Mouse (Mus musculus): ENCODE results near the gene Gatad1. TPM values are rescaled to one million over a fixed set of nuclear protein-coding genes. Genes with fewer than 3 reads are reported as not detected.

Gene Gatad1
- polyA plus RNA-seq (2015; fragmentation: Nextera tagmentation; extraction: Ambion mirVana), result 56.9 and 57.3 TPM in 2 replicates

DNA sequence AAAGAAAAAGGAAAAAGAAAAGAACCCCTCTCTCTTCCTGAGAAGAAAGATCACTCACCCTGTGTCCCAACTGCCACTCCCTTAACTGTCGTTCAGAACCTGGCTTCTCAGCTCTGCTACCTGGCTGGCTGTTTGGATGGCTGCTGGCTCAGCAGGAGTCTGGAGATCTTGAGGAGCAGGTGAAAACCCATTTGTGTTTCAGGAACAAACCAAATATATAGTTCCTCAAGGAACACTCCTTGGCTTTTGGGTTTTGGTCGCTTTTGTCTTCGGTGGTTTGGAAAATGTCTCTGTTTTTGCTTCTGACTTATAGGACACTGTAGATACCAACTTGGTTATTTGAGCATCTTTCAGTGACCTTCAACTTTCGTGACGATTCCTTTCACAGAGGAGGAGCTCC, at the start of gene Gatad1:
Gene Gatad1, minus strand, starts transcription at position 101 of the 400 bp plus-strand sequence.
- ATAC-seq, result no peak
- Histone ChIP-seq H3K27ac (ENCODE audit: low read length) (no peak within 1 kb of the TSS), H3K36me3 (ENCODE audit: control insufficient read depth, insufficient read depth) (no peaks in the 10 kb centered on the region), H3K4me2 (ENCODE audit: low read length) (no peak within 1 kb of the TSS), H3K27me3 (replicated peaks; ENCODE audit: control insufficient read depth, insufficient read depth, low read length) (no peaks in the 10 kb centered on the region), H3K9me3 (ENCODE audit: control insufficient read depth, low read length) (no peaks in the 10 kb centered on the region), H3K9ac (replicated peaks; ENCODE audit: low read depth, low read length) (no peak within 1 kb of the TSS), H3K4me3 (replicated peaks; ENCODE audit: low read length) (no peak within 1 kb of the TSS), H3K4me1 (replicated peaks; ENCODE audit: control insufficient read depth, insufficient read depth, low read length) (no peaks in the 10 kb centered on the region)
- 89% methylated on average over 5 of the region's 5 CpGs for WGBS

- Histone ChIP-seq H3K4me3 (replicated peaks; ENCODE audit: low read length) (no peak overlapping the region), H3K9ac (replicated peaks; ENCODE audit: low read depth, low read length) (no peak overlapping the region), H3K27ac (ENCODE audit: low read length) (no peak overlapping the region), H3K36me3 (ENCODE audit: control insufficient read depth, insufficient read depth) (peaks cover 7% of the 10 kb centered on the region), H3K4me2 (ENCODE audit: low read length) (no peak overlapping the region), H3K9me3 (ENCODE audit: control insufficient read depth, low read length) (no peaks in the 10 kb centered on the region), H3K27me3 (replicated peaks; ENCODE audit: control insufficient read depth, insufficient read depth, low read length) (no peaks in the 10 kb centered on the region), H3K4me1 (replicated peaks; ENCODE audit: control insufficient read depth, insufficient read depth, low read length) (no peaks in the 10 kb centered on the region)
- WGBS, result 90% methylated on average over 4 of the region's 4 CpGs
- ATAC-seq, result no peak
Observed at GRCm38 (mm10) chr5:3702180-3702579, 45.2 kb upstream of the Gatad1 start.

- Histone ChIP-seq H3K36me3 (ENCODE audit: control insufficient read depth, insufficient read depth) (peaks cover 6% of the 10 kb centered on the region), H3K9me3 (ENCODE audit: control insufficient read depth, low read length) (no peaks in the 10 kb centered on the region), H3K4me1 (replicated peaks; ENCODE audit: control insufficient read depth, insufficient read depth, low read length) (no peaks in the 10 kb centered on the region), H3K4me3 (replicated peaks; ENCODE audit: low read length) (no peak overlapping the region), H3K27ac (ENCODE audit: low read length) (no peak overlapping the region), H3K4me2 (ENCODE audit: low read length) (no peak overlapping the region), H3K9ac (replicated peaks; ENCODE audit: low read depth, low read length) (no peak overlapping the region), H3K27me3 (replicated peaks; ENCODE audit: control insufficient read depth, insufficient read depth, low read length) (no peaks in the 10 kb centered on the region)
- no peak for ATAC-seq
- 95% methylated on average over 5 of the region's 5 CpGs for WGBS
Observed at GRCm38 (mm10) chr5:3700025-3700424, 43.0 kb upstream of the Gatad1 start.

- Histone ChIP-seq H3K4me3 (replicated peaks; ENCODE audit: low read length) (no peak overlapping the region), H3K4me2 (ENCODE audit: low read length) (no peak overlapping the region), H3K4me1 (replicated peaks; ENCODE audit: control insufficient read depth, insufficient read depth, low read length) (no peaks in the 10 kb centered on the region), H3K27ac (ENCODE audit: low read length) (no peak overlapping the region), H3K9ac (replicated peaks; ENCODE audit: low read depth, low read length) (no peak overlapping the region), H3K36me3 (ENCODE audit: control insufficient read depth, insufficient read depth) (peaks cover 16% of the 10 kb centered on the region), H3K27me3 (replicated peaks; ENCODE audit: control insufficient read depth, insufficient read depth, low read length) (no peaks in the 10 kb centered on the region), H3K9me3 (ENCODE audit: control insufficient read depth, low read length) (no peaks in the 10 kb centered on the region)
- ATAC-seq, result no peak
- WGBS, result 66% methylated on average over 3 of the region's 3 CpGs
Observed at GRCm38 (mm10) chr5:3696031-3696430, 39.0 kb upstream of the Gatad1 start.

DNA sequence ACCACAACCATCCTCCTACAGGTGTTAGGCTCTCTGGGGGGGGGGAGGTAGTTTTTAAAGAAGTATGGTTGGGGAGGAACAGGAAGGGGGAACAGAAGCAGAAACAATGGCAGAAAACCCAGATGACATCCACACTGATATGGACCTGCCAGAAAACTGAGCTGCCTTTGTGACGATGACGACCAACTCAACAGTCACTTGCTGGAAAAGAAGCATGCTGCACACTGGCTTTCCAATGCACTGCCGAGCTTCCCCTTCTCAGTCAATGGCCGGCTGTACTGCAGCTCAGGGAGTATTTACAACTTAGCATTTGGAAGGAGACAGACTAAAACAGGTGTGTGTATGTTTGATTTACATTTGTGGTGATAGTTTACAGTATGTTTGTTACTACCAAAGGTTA, 38.2 kb upstream of the Gatad1 start:
- WGBS, result 92% methylated on average over 4 of the region's 4 CpGs
- Histone ChIP-seq H3K27ac (ENCODE audit: low read length) (no peak overlapping the region), H3K36me3 (ENCODE audit: control insufficient read depth, insufficient read depth) (peaks cover 16% of the 10 kb centered on the region), H3K9ac (replicated peaks; ENCODE audit: low read depth, low read length) (no peak overlapping the region), H3K27me3 (replicated peaks; ENCODE audit: control insufficient read depth, insufficient read depth, low read length) (no peaks in the 10 kb centered on the region), H3K4me3 (replicated peaks; ENCODE audit: low read length) (no peak overlapping the region), H3K9me3 (ENCODE audit: control insufficient read depth, low read length) (no peaks in the 10 kb centered on the region), H3K4me2 (ENCODE audit: low read length) (no peak overlapping the region), H3K4me1 (replicated peaks; ENCODE audit: control insufficient read depth, insufficient read depth, low read length) (no peaks in the 10 kb centered on the region)
- no peak for ATAC-seq

- Histone ChIP-seq H3K4me1 (replicated peaks; ENCODE audit: control insufficient read depth, insufficient read depth, low read length) (no peaks in the 10 kb centered on the region), H3K36me3 (ENCODE audit: control insufficient read depth, insufficient read depth) (peaks cover 16% of the 10 kb centered on the region), H3K4me3 (replicated peaks; ENCODE audit: low read length) (no peak overlapping the region), H3K27me3 (replicated peaks; ENCODE audit: control insufficient read depth, insufficient read depth, low read length) (no peaks in the 10 kb centered on the region), H3K9me3 (ENCODE audit: control insufficient read depth, low read length) (no peaks in the 10 kb centered on the region), H3K27ac (ENCODE audit: low read length) (no peak overlapping the region), H3K9ac (replicated peaks; ENCODE audit: low read depth, low read length) (no peak overlapping the region), H3K4me2 (ENCODE audit: low read length) (no peak overlapping the region)
- no peak for ATAC-seq
- WGBS, result 95% methylated on average over 9 of the region's 9 CpGs
Observed at GRCm38 (mm10) chr5:3692956-3693355, 36.0 kb upstream of the Gatad1 start.

DNA sequence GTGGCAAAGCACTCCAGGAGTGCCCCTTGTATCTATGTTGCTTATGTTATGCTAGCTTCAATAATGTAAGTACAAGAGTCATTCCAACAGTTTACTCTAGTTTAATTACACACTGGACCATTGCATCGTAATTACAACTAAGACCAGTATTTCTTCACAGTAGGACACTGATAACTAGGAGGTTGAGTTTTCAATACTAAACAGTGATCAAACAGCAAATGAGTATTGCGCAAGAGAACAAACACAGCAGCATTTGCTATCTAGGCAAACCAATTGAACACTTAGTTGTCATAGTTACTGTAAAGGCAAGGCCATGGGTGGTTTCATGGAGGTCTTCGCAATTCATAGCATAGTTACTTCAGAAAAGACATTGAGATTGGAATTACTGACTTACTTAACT, 34.3 kb upstream of the Gatad1 start:
- no peaks in the 10 kb centered on the region for H3K27me3 ChIP-seq (replicated peaks; ENCODE audit: control insufficient read depth, insufficient read depth, low read length)
- H3K9me3 ChIP-seq (ENCODE audit: control insufficient read depth, low read length), result no peaks in the 10 kb centered on the region
- H3K36me3 ChIP-seq (ENCODE audit: control insufficient read depth, insufficient read depth), result peaks cover 16% of the 10 kb centered on the region
- H3K4me1 ChIP-seq (replicated peaks; ENCODE audit: control insufficient read depth, insufficient read depth, low read length), result no peaks in the 10 kb centered on the region
- no peak for ATAC-seq
- no peak overlapping the region for H3K4me2 ChIP-seq (ENCODE audit: low read length)
- H3K9ac ChIP-seq (replicated peaks; ENCODE audit: low read depth, low read length), result no peak overlapping the region
- 94% methylated on average over 3 of the region's 3 CpGs for WGBS
- H3K27ac ChIP-seq (ENCODE audit: low read length), result no peak overlapping the region
- H3K4me3 ChIP-seq (replicated peaks; ENCODE audit: low read length), result no peak overlapping the region

DNA sequence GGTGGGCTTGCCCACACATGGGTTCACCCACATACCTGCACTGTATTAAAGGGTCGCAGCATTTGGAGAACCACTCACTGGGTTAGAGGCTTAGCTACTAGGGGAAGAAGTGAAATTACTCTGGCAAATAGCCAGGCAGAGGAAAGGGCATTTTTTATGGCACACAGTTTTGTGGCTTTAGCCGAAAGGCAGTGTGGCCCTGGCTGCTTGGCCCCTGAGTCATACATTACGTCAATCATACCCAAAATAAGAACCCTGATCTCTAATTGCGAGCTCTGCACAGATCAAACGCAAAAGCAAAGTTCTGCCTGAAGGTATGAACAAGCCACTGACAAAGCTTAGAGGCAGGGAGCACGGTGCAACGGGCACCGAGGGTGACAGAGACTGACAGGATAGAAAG, 31.3 kb upstream of the Gatad1 start:
- no peak overlapping the region for H3K27ac ChIP-seq (ENCODE audit: low read length)
- H3K4me2 ChIP-seq (ENCODE audit: low read length), result no peak overlapping the region
- H3K9me3 ChIP-seq (ENCODE audit: control insufficient read depth, low read length), result no peaks in the 10 kb centered on the region
- no peak overlapping the region for H3K4me3 ChIP-seq (replicated peaks; ENCODE audit: low read length)
- no peak for ATAC-seq
- H3K27me3 ChIP-seq (replicated peaks; ENCODE audit: control insufficient read depth, insufficient read depth, low read length), result no peaks in the 10 kb centered on the region
- peaks cover 16% of the 10 kb centered on the region for H3K36me3 ChIP-seq (ENCODE audit: control insufficient read depth, insufficient read depth)
- 91% methylated on average over 8 of the region's 8 CpGs for WGBS
- H3K9ac ChIP-seq (replicated peaks; ENCODE audit: low read depth, low read length), result no peak overlapping the region
- no peaks in the 10 kb centered on the region for H3K4me1 ChIP-seq (replicated peaks; ENCODE audit: control insufficient read depth, insufficient read depth, low read length)

DNA sequence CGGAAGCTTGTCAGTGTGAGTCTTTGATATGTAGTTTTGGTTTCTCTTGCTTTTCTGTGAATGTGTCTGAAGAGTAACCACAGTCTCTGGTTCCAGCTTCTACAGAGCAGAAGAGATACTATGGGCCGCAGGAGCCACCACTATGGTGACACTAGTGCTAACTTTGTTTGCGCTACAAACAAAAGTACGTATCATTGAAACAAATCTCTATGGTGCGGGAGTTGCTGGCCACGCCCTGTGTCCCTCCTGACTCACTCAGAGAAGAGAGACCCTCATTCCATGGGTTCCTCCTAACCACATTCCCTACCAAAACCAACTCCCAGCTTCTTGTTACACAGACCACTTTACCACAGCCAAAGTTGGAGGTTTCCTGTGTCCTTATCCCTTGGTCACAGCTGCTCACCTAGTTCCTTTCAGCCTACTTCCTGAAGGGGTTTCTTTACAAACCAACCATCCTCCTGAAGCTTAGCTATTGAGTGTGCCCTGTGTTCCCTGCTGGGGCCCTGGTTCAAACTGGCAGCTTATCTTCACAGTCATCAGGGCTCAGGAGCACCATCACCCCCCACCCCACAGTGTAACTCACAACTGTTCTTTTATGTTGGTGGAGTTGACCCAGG, 13.1 kb upstream of the Gatad1 start:
- Histone ChIP-seq H3K4me3 (replicated peaks; ENCODE audit: low read length) (no peak overlapping the region), H3K9me3 (ENCODE audit: control insufficient read depth, low read length) (no peaks in the 10 kb centered on the region), H3K4me2 (ENCODE audit: low read length) (no peak overlapping the region), H3K27me3 (replicated peaks; ENCODE audit: control insufficient read depth, insufficient read depth, low read length) (no peaks in the 10 kb centered on the region), H3K9ac (replicated peaks; ENCODE audit: low read depth, low read length) (no peak overlapping the region), H3K4me1 (replicated peaks; ENCODE audit: control insufficient read depth, insufficient read depth, low read length) (no peaks in the 10 kb centered on the region), H3K27ac (ENCODE audit: low read length) (no peak overlapping the region), H3K36me3 (ENCODE audit: control insufficient read depth, insufficient read depth) (no peaks in the 10 kb centered on the region)
- WGBS, result 93% methylated on average over 6 of the region's 6 CpGs
- ATAC-seq, result no peak

- Histone ChIP-seq H3K27me3 (replicated peaks; ENCODE audit: control insufficient read depth, insufficient read depth, low read length) (no peaks in the 10 kb centered on the region), H3K4me3 (replicated peaks; ENCODE audit: low read length) (no peak overlapping the region), H3K9ac (replicated peaks; ENCODE audit: low read depth, low read length) (no peak overlapping the region), H3K27ac (ENCODE audit: low read length) (no peak overlapping the region), H3K9me3 (ENCODE audit: control insufficient read depth, low read length) (no peaks in the 10 kb centered on the region), H3K36me3 (ENCODE audit: control insufficient read depth, insufficient read depth) (no peaks in the 10 kb centered on the region), H3K4me2 (ENCODE audit: low read length) (no peak overlapping the region), H3K4me1 (replicated peaks; ENCODE audit: control insufficient read depth, insufficient read depth, low read length) (no peaks in the 10 kb centered on the region)
- no peak for ATAC-seq
- WGBS, result 88% methylated on average over 12 of the region's 12 CpGs
Observed at GRCm38 (mm10) chr5:3666585-3666984, 9.6 kb upstream of the Gatad1 start.
